Mouse (Mus musculus) myocyte (in vitro differentiated cells): ENCODE measurements around the gene Gm6588.

Source experiments
- CEBPB ChIP-seq: IDR thresholded peaks from 2 replicates; pipeline ENCODE4 v1.6.1; 2011; ENCODE audit warnings: mild to moderate bottlenecking, moderate library complexity; ENCODE audit not compliant: poor library complexity, insufficient read depth, severe bottlenecking
- E2F4 ChIP-seq: IDR thresholded peaks from one replicate; pipeline ENCODE4 v1.6.1; 2011; ENCODE audit warnings: mild to moderate bottlenecking, control low read depth, moderate library complexity; ENCODE audit not compliant: insufficient read depth
- MAX ChIP-seq: IDR thresholded peaks from one replicate; pipeline ENCODE4 v1.6.1; 2011; ENCODE audit warnings: low read depth, mild to moderate bottlenecking, control low read depth
- MYOD1 ChIP-seq, 3 experiments: IDR thresholded peaks; one replicate each; pipeline ENCODE4 v1.6.1; 2011; ENCODE audit warnings: control low read depth in 2 of 3, low read depth in 2 of 3, mild to moderate bottlenecking in 2 of 3, moderate library complexity in 1 of 3; ENCODE audit not compliant: insufficient read length in 2 of 3, control insufficient read depth in 1 of 3
- MYOG ChIP-seq, 3 experiments: IDR thresholded peaks; one replicate each; pipeline ENCODE4 v1.6.1; 2011; ENCODE audit warnings: control low read depth in 2 of 3, low read depth in 2 of 3, mild to moderate bottlenecking in 2 of 3; ENCODE audit not compliant: insufficient read length in 2 of 3, control insufficient read depth in 1 of 3, insufficient read depth in 1 of 3
- POLR2A ChIP-seq: IDR thresholded peaks from one replicate; pipeline ENCODE4 v1.6.1; 2011; ENCODE audit warnings: low read depth, mild to moderate bottlenecking, control low read depth, moderate library complexity; ENCODE audit not compliant: insufficient read length
- POLR2AphosphoS2 ChIP-seq: IDR thresholded peaks from one replicate; pipeline ENCODE4 v1.6.1; 2011; ENCODE audit warnings: low read depth, control low read depth; ENCODE audit not compliant: insufficient read length
- REST ChIP-seq: IDR thresholded peaks from one replicate; pipeline ENCODE4 v1.6.1; 2011; ENCODE audit warnings: mild to moderate bottlenecking, control low read depth, moderate library complexity; ENCODE audit not compliant: insufficient read depth, insufficient read length
- SRF ChIP-seq: IDR thresholded peaks from one replicate; pipeline ENCODE4 v1.6.1; 2011; ENCODE audit warnings: low read depth; ENCODE audit not compliant: control insufficient read depth, insufficient read length
- TCF12 ChIP-seq: IDR thresholded peaks from one replicate; pipeline ENCODE4 v1.6.1; 2011; ENCODE audit warnings: mild to moderate bottlenecking, control low read depth; ENCODE audit not compliant: poor library complexity, insufficient read depth, severe bottlenecking
- TCF3 ChIP-seq: IDR thresholded peaks from one replicate; pipeline ENCODE4 v1.6.1; 2011; ENCODE audit warnings: low read depth, control low read depth; ENCODE audit not compliant: insufficient read length
- USF1 ChIP-seq: IDR thresholded peaks from one replicate; pipeline ENCODE4 v1.6.1; 2011; ENCODE audit warnings: low read depth, mild to moderate bottlenecking, control low read depth, moderate library complexity

GRCm38 (mm10) chr5:112406017-112406416 is 43.2 kb upstream of the Gm6588 start:
- TF ChIP-seq POLR2A (no peak), MAX (no peak), SRF (no peak), TCF12 (no peak), TCF3 (no peak), MYOD1 (IDR thresholded peaks at IDR 0.05; ENCODE audit: control insufficient read depth in 1 of 3, insufficient read length in 2 of 3, low read depth in 2 of 3) (no peak), POLR2AphosphoS2 (no peak), MYOG (IDR thresholded peaks at IDR 0.05; ENCODE audit: control insufficient read depth in 1 of 3, insufficient read depth in 1 of 3, insufficient read length in 2 of 3, low read depth in 2 of 3) (no peak), USF1 (no peak), REST (no peak), CEBPB (no peak), E2F4 (no peak)
